Mouse (Mus musculus) frontal cortex, postnatal 25 days (tissue): Measurements from ENCODE around the gene Ndufs2.
"Not testable (repeated sequence)": the region's sequence is repeated elsewhere in the genome, so short reads cannot be mapped to it uniquely, and the experiment has no call there.

Experiments used
- DNase-seq, 2 experiments: peaks; one replicate each; pipeline ENCODE4 v3.0.0; 2022; ENCODE audit warnings: low spot score in 2 of 2

The Ndufs2 gene

DNA sequence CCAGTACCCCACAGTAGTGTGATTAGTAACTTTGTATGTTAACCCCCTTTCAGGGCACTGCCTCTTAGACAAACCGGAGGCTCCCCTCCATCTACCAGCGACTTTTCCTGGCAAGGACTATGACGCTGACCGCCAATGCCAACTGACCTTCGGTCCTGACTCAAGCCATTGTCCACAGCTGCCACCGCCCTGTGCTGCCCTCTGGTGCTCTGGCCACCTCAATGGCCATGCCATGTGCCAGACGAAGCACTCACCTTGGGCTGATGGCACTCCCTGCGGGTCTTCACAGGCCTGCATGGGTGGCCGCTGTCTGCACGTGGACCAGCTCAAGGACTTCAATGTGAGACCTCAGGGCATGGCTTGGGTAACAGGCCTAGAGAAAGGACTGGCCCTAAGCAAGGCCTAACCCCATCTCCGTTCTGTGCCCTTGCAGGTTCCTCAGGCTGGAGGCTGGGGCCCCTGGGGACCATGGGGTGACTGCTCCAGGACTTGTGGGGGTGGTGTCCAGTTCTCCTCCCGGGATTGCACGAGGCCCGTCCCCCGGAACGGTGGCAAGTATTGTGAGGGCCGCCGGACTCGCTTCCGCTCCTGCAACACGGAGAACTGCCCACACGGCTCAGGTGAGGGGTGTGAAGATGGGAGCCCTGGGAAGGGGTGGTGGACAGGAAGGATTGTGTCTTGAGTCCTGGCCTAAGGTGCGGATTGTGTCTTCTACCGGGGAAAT lies 5.1 kb upstream of the Ndufs2 start:
- DNase-seq: no peak

GRCm38 (mm10) chr1:171252415-171252814 lies 1.2 kb upstream of the Ndufs2 start:
- no peak for DNase-seq

DNA sequence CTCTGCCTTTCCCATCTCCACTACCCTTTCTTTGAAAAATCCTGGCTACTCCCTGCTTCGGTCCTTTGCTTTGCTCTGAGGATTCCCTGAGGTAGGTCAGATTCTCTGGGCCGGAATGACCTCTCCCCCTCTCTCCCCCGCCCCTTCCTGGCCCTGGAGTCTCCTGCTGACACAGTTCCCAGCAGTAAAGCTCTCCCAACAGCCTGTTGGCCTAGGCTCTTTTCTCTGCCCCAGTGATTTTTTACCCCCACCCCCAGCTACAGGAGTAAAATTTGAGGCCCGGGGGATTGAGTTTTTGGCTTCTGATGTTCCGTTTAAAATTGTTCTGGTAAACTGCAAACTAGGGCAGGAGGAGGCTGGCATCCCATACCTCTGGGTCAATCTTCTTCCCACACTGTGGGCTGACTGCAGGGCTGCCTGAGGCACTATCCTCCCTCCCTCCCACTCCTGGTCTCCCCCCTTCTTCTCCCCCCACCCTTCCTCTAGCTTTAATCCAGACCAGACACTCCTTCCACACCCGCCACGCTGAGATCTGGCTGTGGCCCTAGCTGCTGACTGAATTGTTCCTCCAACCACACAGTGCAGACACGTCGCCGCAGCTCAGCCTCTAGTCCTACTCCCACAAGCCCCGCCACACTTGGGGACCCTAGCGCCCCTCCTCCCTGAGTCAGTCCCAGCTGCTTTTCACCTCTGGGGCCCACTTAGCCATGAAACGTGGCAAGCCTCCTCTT lies 571 bp upstream of the Ndufs2 start:
- no peak for DNase-seq

DNA sequence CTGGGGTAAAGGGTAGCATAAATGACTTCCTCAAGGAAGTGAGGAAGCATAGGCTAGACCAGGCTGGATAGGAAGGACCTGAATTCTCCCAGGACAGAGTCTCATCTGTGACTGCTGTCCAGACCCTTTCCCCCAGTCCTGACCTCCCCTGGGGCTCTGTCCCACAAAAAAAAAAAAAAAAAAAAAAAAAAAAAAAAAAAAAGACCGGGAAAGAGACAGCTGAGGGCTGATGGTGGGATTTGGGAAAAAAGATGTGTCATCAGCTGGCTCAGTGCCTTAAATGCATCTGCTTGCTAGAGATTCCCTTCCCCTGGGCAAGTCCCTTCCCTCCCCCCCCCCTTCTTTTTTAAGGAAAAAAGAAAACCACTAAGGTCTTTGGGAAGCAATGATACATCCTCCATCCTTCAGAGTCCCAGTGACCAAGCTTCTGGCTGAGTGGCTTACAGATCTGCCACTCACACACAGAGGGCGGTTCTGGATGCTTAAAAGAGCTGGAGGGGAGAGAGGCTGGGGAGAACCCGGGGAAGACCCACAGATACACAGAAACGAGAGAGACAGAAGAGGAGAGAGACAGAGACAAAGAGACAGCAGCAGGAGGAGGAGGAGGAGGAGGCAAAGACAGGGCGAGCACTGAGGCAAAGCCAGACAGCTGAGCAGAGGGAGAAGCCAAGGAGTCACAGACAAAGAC lies 1.1 kb downstream of the Ndufs2 start, which contains the start of gene Adamts4:
Gene Adamts4 (plus strand): TSS at position 509 of the 688 bp plus-strand sequence.
- DNase-seq: peak in 1 of 2 experiments; percentile 29

DNA sequence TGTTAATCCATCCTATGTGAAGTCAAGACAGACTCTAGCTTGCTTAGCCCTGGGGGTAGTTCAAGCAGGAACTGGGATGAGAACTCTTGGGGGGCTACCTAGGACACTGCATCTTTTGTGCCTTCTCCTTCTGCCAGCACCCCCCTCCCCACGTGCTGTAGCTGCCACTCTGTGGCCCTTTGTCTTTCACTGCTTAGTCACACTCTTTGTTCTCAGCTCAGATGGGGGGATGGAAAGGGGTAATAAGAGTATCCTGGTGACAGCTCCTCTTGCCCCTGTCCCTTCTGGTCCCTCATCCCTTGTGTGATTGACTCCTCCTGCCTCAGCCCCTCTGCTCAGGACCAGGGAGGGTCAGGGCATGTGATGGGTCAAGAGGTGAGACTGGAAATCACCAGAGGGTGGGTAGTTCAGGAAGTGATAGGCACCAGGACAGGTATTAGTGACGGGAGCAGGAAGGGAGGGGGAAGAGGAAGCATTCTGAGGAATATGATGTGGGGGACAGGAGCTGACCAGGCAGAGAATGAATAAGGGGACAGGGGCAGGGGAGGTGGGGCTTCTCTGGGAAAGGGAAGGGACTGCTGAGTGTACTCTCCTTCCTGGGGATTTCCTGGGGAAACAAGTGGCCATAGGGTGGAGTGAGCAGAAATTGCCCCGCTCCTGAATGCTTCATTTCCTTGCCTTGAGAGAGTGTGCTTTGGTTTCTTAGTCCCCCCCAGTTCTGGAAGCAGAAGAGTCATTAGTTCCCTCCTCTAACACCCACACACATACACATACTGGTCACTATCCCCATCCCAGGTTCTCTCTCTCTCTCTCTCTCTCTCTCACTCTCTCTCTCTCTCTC lies 2.6 kb downstream of the Ndufs2 start:
- DNase-seq: no peak

DNA sequence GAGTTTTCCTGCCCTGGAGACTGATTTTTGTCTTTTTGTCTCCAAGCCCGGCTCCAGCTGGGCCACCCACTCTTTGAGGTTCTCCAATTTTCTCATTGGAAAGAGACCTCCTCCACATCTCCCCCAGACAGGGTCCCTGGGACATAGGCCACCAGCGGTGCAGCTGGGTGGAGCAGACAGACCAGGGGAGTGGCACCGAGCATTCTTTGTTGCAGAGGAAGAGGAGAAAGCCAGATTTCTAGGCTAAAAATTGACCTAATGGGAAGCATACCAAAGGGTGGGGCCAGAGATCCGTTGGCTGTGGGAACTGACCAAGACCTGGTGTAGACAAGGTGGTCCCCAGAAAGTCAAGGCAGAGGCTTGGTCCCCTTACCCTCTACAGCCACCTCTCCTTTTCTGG lies 3.3 kb downstream of the Ndufs2 start:
- no peak for DNase-seq

GRCm38 (mm10) chr1:171247453-171247841 lies 3.7 kb downstream of the Ndufs2 start:
- DNase-seq: no peak

- peak; percentile 95 to 98 for DNase-seq
Measured at GRCm38 (mm10) chr1:171246709-171247452, 4.3 kb downstream of the Ndufs2 start.

- DNase-seq: no peak
Measured at GRCm38 (mm10) chr1:171245353-171245752, 5.8 kb downstream of the Ndufs2 start.

DNA sequence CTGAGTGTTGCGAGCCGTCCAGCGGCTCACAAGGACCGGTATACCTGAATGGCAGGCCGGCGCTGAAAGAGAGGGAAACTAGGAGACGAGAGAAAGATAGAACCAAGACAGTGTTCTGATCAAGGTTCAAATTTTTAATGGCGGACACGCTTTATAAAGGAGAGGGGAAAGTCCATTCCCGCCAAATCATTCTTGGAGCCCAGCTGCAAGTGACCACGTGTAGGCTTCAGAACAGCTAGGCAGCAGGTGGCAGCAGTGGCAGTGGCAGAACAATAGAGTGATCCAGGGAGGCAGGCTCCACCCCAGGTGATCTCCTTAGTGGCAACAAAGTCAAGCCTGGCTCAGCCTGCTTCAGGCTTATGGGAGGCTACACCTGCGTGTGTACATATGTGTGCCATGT lies 9.2 kb downstream of the Ndufs2 start:
- not testable (repeated sequence) for DNase-seq

DNA sequence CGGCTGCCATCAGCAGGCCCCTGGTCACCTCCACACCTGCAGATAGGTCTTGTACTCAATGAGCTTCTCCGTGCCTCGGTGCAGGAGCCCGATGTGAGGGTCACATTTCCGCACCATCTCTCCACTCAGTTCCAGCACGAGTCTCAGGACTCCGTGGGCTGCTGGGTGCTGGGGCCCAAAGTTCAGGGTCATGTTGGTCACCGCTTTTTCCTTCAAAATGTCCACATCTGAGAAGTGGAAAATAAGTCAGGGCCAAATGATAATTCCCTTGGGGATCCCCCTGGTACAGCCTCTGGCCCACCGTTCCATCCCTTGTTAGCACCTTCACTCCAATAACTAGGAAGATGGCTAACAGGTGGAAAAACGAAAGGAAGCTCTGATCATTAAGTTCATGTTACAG lies 10.3 kb downstream of the Ndufs2 start:
- DNase-seq: no peak

DNA sequence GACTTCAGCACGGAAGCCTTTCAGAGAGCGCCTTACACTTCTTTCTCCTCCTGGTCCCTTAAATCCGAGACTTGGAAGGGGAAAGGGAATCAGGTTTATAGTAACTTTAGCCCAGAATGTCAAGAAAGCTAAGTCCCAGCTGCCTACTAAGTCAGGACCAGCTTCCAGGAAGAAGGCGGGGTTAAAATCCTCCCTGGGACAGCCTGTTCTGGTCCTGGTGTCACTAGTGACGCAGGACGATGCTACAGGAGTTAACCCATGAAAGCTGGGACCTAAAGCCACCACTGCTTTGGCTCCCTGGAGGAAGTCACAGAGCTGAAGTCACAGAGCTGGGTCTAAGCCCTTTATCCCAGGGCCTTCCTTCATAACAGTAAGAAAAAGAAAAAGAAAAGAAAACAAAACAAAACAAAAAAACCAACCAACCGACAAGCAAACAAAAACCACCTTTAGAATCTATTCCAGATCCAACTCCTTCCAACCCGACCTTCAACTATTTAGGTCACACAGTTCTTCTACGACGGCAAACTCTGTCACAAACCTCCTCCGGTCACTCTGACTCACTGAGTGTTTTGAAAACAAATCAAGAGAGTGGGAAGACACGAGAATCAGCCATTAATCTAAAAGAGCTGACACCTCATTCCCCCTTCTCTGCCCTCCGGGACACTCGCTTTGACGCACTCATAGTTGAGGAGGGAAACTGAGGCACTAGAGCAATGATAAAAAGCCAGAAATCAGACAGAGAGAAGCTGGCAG lies 11.0 kb downstream of the Ndufs2 start:
- DNase-seq: no peak

DNA sequence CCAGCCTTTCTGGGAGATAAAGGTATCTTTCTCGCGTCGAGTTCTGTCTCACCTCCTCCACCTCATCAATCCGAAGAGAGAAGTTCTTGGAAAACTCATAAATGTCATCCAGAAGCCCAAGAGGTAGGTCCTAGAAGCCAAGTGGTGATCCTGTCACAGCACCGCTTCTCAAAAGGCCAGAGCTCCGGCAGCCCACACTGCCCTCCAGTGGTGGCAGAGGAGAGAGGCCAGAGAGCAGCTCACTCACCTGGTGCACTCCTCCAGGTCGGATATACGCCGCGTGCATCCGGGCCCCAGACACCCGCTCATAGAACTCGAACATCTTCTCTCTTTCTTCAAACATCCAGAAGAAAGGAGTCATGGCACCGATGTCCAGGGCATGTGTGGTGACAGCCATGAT lies 12.7 kb downstream of the Ndufs2 start:
- DNase-seq: no peak

DNA sequence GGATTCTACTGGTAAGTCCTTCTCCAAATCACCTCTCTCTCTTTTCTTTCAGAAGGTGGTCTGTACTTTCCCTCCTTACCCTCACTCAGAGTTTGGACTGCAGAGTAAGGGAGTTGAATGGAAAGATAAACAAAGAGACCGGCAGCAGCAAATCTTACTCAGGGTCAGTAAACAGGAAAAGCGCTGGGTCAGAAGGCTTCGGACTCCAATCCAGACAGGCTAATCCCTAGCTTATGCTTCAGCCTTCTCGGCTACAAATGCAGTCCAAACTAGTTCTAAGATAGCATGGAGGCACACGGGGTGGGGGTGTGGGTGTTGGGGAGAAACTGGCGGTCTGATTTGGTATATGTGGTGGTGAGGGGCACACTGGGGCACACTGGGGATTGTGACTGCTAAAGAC lies 13.8 kb downstream of the Ndufs2 start:
- DNase-seq: no peak

- no peak for DNase-seq
Measured at GRCm38 (mm10) chr1:171235791-171236190, 15.4 kb downstream of the Ndufs2 start.

GRCm38 (mm10) chr1:171234538-171234937 lies 16.6 kb downstream of the Ndufs2 start:
- no peak for DNase-seq

GRCm38 (mm10) chr1:171234126-171234525 lies 17.1 kb downstream of the Ndufs2 start, which contains the start of gene Fcer1g:
Gene Fcer1g, minus strand, starts transcription at chr1:171234365.
- no peak for DNase-seq

GRCm38 (mm10) chr1:171232800-171233730 lies 18.1 kb downstream of the Ndufs2 start:
- no peak for DNase-seq

GRCm38 (mm10) chr1:171232348-171232747 lies 18.8 kb downstream of the Ndufs2 start:
- DNase-seq: no peak
